Mouse (Mus musculus): Measurements from ENCODE around the gene Asb9. TPM values are rescaled to one million over a fixed set of nuclear protein-coding genes. Genes with fewer than 3 reads are reported as not detected.

Gene Asb9
- polyA plus RNA-seq, 1 experiment from 2014 or later, result not detected

Other genes starting within 250 kb of the Asb9 start
- gene Bmx, start 248.1 kb upstream of the Asb9 start, polyA plus RNA-seq (2015; fragmentation: Nextera tagmentation; extraction: Ambion mirVana), result 0.50 and 0.71 TPM in 2 replicates
- gene Pir, start 237.0 kb upstream of the Asb9 start, polyA plus RNA-seq (2015; fragmentation: Nextera tagmentation; extraction: Ambion mirVana), result 18.9 and 20.9 TPM in 2 replicates
- gene Vegfd, start 132.9 kb upstream of the Asb9 start, polyA plus RNA-seq (2015; fragmentation: Nextera tagmentation; extraction: Ambion mirVana), result 0.76 and 1.1 TPM in 2 replicates
- 11.8 and 12.2 TPM in 2 replicates for gene Piga, start 86.5 kb upstream of the Asb9 start, polyA plus RNA-seq (2015; fragmentation: Nextera tagmentation; extraction: Ambion mirVana)
- 0.08 and 0.12 TPM in 2 replicates for gene Asb11, start 69.3 kb upstream of the Asb9 start, polyA plus RNA-seq (2015; fragmentation: Nextera tagmentation; extraction: Ambion mirVana)

Measured in liver, embryonic 15.5 days (tissue).